Mouse (Mus musculus) embryonic fibroblast, embryonic 13.5 days (primary cell): Measurements from ENCODE around the gene Dhx38.

Source experiments
- CTCF ChIP-seq: IDR thresholded peaks from 2 replicates; pipeline ENCODE4 v1.5.1; 2011; ENCODE audit warnings: mild to moderate bottlenecking, control low read depth, low read length, moderate library complexity, borderline replicate concordance; ENCODE audit not compliant: insufficient read depth
- POLR2A ChIP-seq: IDR thresholded peaks from 2 replicates; pipeline ENCODE4 v1.6.1; 2011; ENCODE audit warnings: low read depth, mild to moderate bottlenecking, control low read depth, low read length, moderate library complexity

- TF ChIP-seq POLR2A (no peak), CTCF (no peak)
Observed at GRCm38 (mm10) chr8:109544049-109544448, 21.6 kb downstream of the Dhx38 start.
